Mouse (Mus musculus) liver, embryonic 11.5 days (tissue): Measurements from ENCODE around the gene Nfkb1. TPM values are rescaled to one million over a fixed set of nuclear protein-coding genes. Genes with fewer than 3 reads are reported as not detected.
A peak's percentile ranks its signal among the peaks of the same experiment; 100 is the strongest.

ENCODE experiments used
- ATAC-seq: fragments of 200-750 bp; cut with Nextera tagmentation; replicated peaks from 2 replicates; pipeline ENCODE4 v1.8.0; 2017; ENCODE audit warnings: moderate number of reproducible peaks, mild to moderate bottlenecking, moderate TSS enrichment, moderate library complexity; ENCODE audit not compliant: low FRiP score
- DNase-seq: peaks from one replicate; pipeline ENCODE4 v3.0.0-alpha.2; 2017; ENCODE audit warnings: low spot score
- H3K27ac ChIP-seq: fragments of 300-500 bp; sonication (generic); 2 replicates; pipeline ENCODE4 v1.5.1; 2014; ENCODE audit warnings: mild to moderate bottlenecking, low read depth, low read length, control low read depth
- H3K27me3 ChIP-seq: fragments of 300-500 bp; sonication (generic); replicated peaks from 2 replicates; pipeline ENCODE4 v1.6.1; 2014; ENCODE audit warnings: low read length, mixed read lengths; ENCODE audit not compliant: control insufficient read depth, insufficient read depth
- H3K36me3 ChIP-seq: fragments of 300-500 bp; sonication (generic); 2 replicates; pipeline ENCODE4 v1.6.1; 2014; ENCODE audit warnings: mild to moderate bottlenecking, low read length, moderate library complexity, mixed read lengths; ENCODE audit not compliant: control insufficient read depth, insufficient read depth
- H3K4me1 ChIP-seq: fragments of 300-500 bp; sonication (generic); replicated peaks from 2 replicates; pipeline ENCODE4 v1.6.1; 2014; ENCODE audit warnings: low read length, mixed read lengths; ENCODE audit not compliant: control insufficient read depth, insufficient read depth
- H3K4me2 ChIP-seq: fragments of 300-500 bp; sonication (generic); 2 replicates; pipeline ENCODE4 v1.6.1; 2014; ENCODE audit warnings: mild to moderate bottlenecking, control low read depth, moderate library complexity
- H3K4me3 ChIP-seq: fragments of 300-500 bp; sonication (generic); 2 replicates; pipeline ENCODE4 v1.5.1; 2014; ENCODE audit warnings: low read depth, low read length, control low read depth
- H3K9ac ChIP-seq: fragments of 300-500 bp; sonication (generic); 2 replicates; pipeline ENCODE4 v1.6.1; 2014; ENCODE audit warnings: low read depth, low read length, control low read depth
- H3K9me3 ChIP-seq: fragments of 300-500 bp; sonication (generic); 2 replicates; pipeline ENCODE4 v1.6.1; 2016; ENCODE audit warnings: low read length, inconsistent platforms, mixed read lengths; ENCODE audit not compliant: control insufficient read depth
- WGBS: fragments of 180-500 bp; shearing (Covaris S2); extraction: QIAGEN DNeasy Blood & Tissue Kit; methylation state at CpG from one replicate; pipeline ENCODE4 v1.1.7; 2014; 5-methylcytosine and 5-hydroxymethylcytosine counted together
- polyA plus RNA-seq: library from polyadenylated mRNA; unstranded; fragments of >200 nt; fragmentation: Nextera tagmentation; extraction: Ambion mirVana; gene quantifications from 2 replicates; pipeline ENCODE4 v1.2.1, GENCODE M21; 2014

Gene Nfkb1
- polyA plus RNA-seq, 1 experiment from 2014 or later: 27.8 TPM

- Histone ChIP-seq H3K4me2 (no peak overlapping the region), H3K9me3 (no peaks in the 10 kb centered on the region; the same call in 1 of the 2 replicates), H3K9ac (no peak overlapping the region), H3K27ac (no peak overlapping the region), H3K4me1 (no peaks in the 10 kb centered on the region), H3K4me3 (no peak overlapping the region), H3K36me3 (peaks cover 6% of the 10 kb centered on the region), H3K27me3 (no peaks in the 10 kb centered on the region)
- no peak for DNase-seq
- no peak for ATAC-seq
- 93% methylated on average over 8 of the region's 8 CpGs for WGBS
Measured at GRCm38 (mm10) chr3:135648501-135648900, 42.8 kb downstream of the Nfkb1 start.

GRCm38 (mm10) chr3:135646622-135647021 lies 44.7 kb downstream of the Nfkb1 start:
- Histone ChIP-seq H3K4me3 (no peak overlapping the region), H3K4me2 (no peak overlapping the region), H3K4me1 (peaks cover 5% of the 10 kb centered on the region), H3K27me3 (no peaks in the 10 kb centered on the region), H3K9ac (no peak overlapping the region), H3K9me3 (no peaks in the 10 kb centered on the region; the same call in 1 of the 2 replicates), H3K36me3 (peaks cover 6% of the 10 kb centered on the region), H3K27ac (no peak overlapping the region)
- no peak for DNase-seq
- ATAC-seq: no peak
- 88% methylated on average over 1 of the region's 1 CpGs for WGBS

GRCm38 (mm10) chr3:135644971-135645370 lies 46.4 kb downstream of the Nfkb1 start:
- DNase-seq (no peak), ATAC-seq (no peak)
- H3K27me3 ChIP-seq: no peaks in the 10 kb centered on the region
- WGBS: 85% methylated on average over 3 of the region's 3 CpGs
- no peak overlapping the region for H3K27ac ChIP-seq
- H3K9me3 ChIP-seq: no peaks in the 10 kb centered on the region; the same call in 1 of the 2 replicates
- H3K4me3 ChIP-seq: no peak overlapping the region
- H3K4me2 ChIP-seq: no peak overlapping the region
- peaks cover 14% of the 10 kb centered on the region for H3K4me1 ChIP-seq
- H3K36me3 ChIP-seq: peaks cover 6% of the 10 kb centered on the region
- H3K9ac ChIP-seq: no peak overlapping the region

- Histone ChIP-seq H3K4me2 (peak overlapping the region; percentile 6; the same call in 1 of the 2 replicates), H3K27ac (no peak overlapping the region), H3K9me3 (no peaks in the 10 kb centered on the region; the same call in 1 of the 2 replicates), H3K36me3 (peaks cover 8% of the 10 kb centered on the region), H3K27me3 (no peaks in the 10 kb centered on the region), H3K9ac (no peak overlapping the region), H3K4me3 (no peak overlapping the region), H3K4me1 (peaks cover 28% of the 10 kb centered on the region)
- ATAC-seq (peak; percentile 86), DNase-seq (no peak)
- 22% methylated on average over 4 of the region's 4 CpGs for WGBS
Measured at GRCm38 (mm10) chr3:135641623-135641915, 49.8 kb downstream of the Nfkb1 start.

GRCm38 (mm10) chr3:135640856-135641622 lies 50.3 kb downstream of the Nfkb1 start:
- no peaks in the 10 kb centered on the region for H3K27me3 ChIP-seq
- DNase-seq (no peak), ATAC-seq (peak; percentile 16; the same call in 1 of the 2 replicates)
- H3K27ac ChIP-seq: peak overlapping the region; percentile 0; the same call in 1 of the 2 replicates
- H3K9ac ChIP-seq: no peak overlapping the region
- H3K4me1 ChIP-seq: peaks cover 31% of the 10 kb centered on the region
- WGBS: 72% methylated on average over 16 of the region's 16 CpGs
- H3K9me3 ChIP-seq: no peaks in the 10 kb centered on the region; the same call in 1 of the 2 replicates
- peak overlapping the region; percentile 6; the same call in 1 of the 2 replicates for H3K4me2 ChIP-seq
- H3K4me3 ChIP-seq: no peak overlapping the region
- H3K36me3 ChIP-seq: peaks cover 8% of the 10 kb centered on the region

- H3K4me1 ChIP-seq: peaks cover 37% of the 10 kb centered on the region
- ATAC-seq: no peak
Measured at GRCm38 (mm10) chr3:135640203-135640602, 51.1 kb downstream of the Nfkb1 start.

GRCm38 (mm10) chr3:135637592-135637991 lies 53.8 kb downstream of the Nfkb1 start:
- Histone ChIP-seq H3K27ac (no peak overlapping the region), H3K4me1 (peaks cover 37% of the 10 kb centered on the region), H3K27me3 (no peaks in the 10 kb centered on the region), H3K9ac (no peak overlapping the region), H3K4me3 (no peak overlapping the region), H3K9me3 (no peaks in the 10 kb centered on the region), H3K36me3 (0 out of 2 replicates have a peak, but pooled peaks cover 2% of the 10 kb centered on the region), H3K4me2 (no peak overlapping the region)
- DNase-seq (no peak), ATAC-seq (no peak)
- WGBS: 41% methylated on average over 5 of the region's 5 CpGs

More at GRCm38 (mm10) chr3:135640203-135640602, 51.1 kb downstream of the Nfkb1 start:
- DNase-seq: no peak
- Histone ChIP-seq H3K4me2 (no peak overlapping the region), H3K36me3 (peaks cover 3% of the 10 kb centered on the region; the same call in 1 of the 2 replicates), H3K9ac (no peak overlapping the region), H3K27me3 (no peaks in the 10 kb centered on the region), H3K4me3 (no peak overlapping the region), H3K9me3 (no peaks in the 10 kb centered on the region; the same call in 1 of the 2 replicates), H3K27ac (no peak overlapping the region)
- 87% methylated on average over 5 of the region's 5 CpGs for WGBS

- DNase-seq (peak; percentile 65), ATAC-seq (peak; percentile 89)
- 20% methylated on average over 14 of the region's 14 CpGs for WGBS
- no peak overlapping the region for H3K9ac ChIP-seq
- 0 out of 2 replicates have a peak, but pooled peaks cover 2% of the 10 kb centered on the region for H3K36me3 ChIP-seq
- H3K27ac ChIP-seq: 0 out of 2 replicates have a peak overlapping the region, but pooled peaks have one; percentile 46
- H3K4me3 ChIP-seq: no peak overlapping the region
- H3K27me3 ChIP-seq: no peaks in the 10 kb centered on the region
- peaks cover 31% of the 10 kb centered on the region for H3K4me1 ChIP-seq
- H3K4me2 ChIP-seq: peak overlapping the region; percentile 15; the same call in 1 of the 2 replicates
- no peaks in the 10 kb centered on the region for H3K9me3 ChIP-seq
Measured at GRCm38 (mm10) chr3:135636454-135636853, 54.9 kb downstream of the Nfkb1 start.
